Mouse (Mus musculus) gastrocnemius, adult 2 months (tissue): ENCODE data around the gene Dysf. TPM values are rescaled to one million over a fixed set of nuclear protein-coding genes. Genes with fewer than 3 reads are reported as not detected.

ENCODE experiments used
- DNase-seq: peaks from one replicate; pipeline ENCODE4 v3.0.0; 2022
- H3K27ac ChIP-seq: fragments of 200-600 bp; 2 replicates; pipeline ENCODE4 v1.8.1; 2022; ENCODE audit warnings: mild to moderate bottlenecking
- H3K4me3 ChIP-seq: fragments of 200-600 bp; 2 replicates; pipeline ENCODE4 v1.8.1; 2022; ENCODE audit warnings: mild to moderate bottlenecking, moderate library complexity
- CTCF ChIP-seq: fragments of 200-600 bp; IDR thresholded peaks from 2 replicates; pipeline ENCODE4 v1.8.1; 2022; ENCODE audit warnings: antibody characterized with exemption, mild to moderate bottlenecking, moderate library complexity
- intact Hi-C: fragments of 180-260 bp; cut with DNase I; formaldehyde crosslinking; loops from one replicate; pipeline ENCODE4 v1.15.1; 2025
- total RNA-seq, 2 experiments: library from RNA; stranded (reverse); gene quantifications; 2 replicates each; pipeline ENCODE4 v1.2.3; 2021

The Dysf gene
- total RNA-seq, 2 experiments from 2014 or later, result 70.1 to 76.4 TPM

- Histone ChIP-seq H3K4me3 (no peak overlapping the region), H3K27ac (peak overlapping the region; percentile 77)
- no peak for TF ChIP-seq CTCF
- DNase-seq, result no peak
- intact Hi-C loops, result no loop called here
These were observed 47.2 kb downstream of the Dysf start for GRCm38 (mm10) chr6:84055619-84056018.

GRCm38 (mm10) chr6:84057216-84057615 lies 48.8 kb downstream of the Dysf start:
- peak overlapping the region; percentile 77 for H3K27ac ChIP-seq
- H3K4me3 ChIP-seq, result no peak overlapping the region
- intact Hi-C loops, result no loop called here
- peak; percentile 7 for DNase-seq
- TF ChIP-seq CTCF, result no peak

GRCm38 (mm10) chr6:84058671-84059141 lies 50.3 kb downstream of the Dysf start:
- peak overlapping the region; percentile 77 for H3K27ac ChIP-seq
- intact Hi-C loops, result no loop called here

GRCm38 (mm10) chr6:84059771-84060414 lies 51.5 kb downstream of the Dysf start:
- DNase-seq, result no peak
- peak overlapping the region; percentile 77 for H3K27ac ChIP-seq
- intact Hi-C loops, result loop anchor here (2.0 kb wide), 1 partner anchor 181 kb away; no protein-coding TSS in a partner anchor
- no peak overlapping the region for H3K4me3 ChIP-seq
- TF ChIP-seq CTCF, result no peak

More at GRCm38 (mm10) chr6:84058671-84059141, 50.3 kb downstream of the Dysf start:
- no peak overlapping the region; the same call in 1 of the 2 replicates for H3K4me3 ChIP-seq
- DNase-seq, result peak; percentile 70
- TF ChIP-seq CTCF, result no peak

- TF ChIP-seq CTCF, result peak; percentile 90
- Histone ChIP-seq H3K27ac (no peak overlapping the region), H3K4me3 (no peak overlapping the region)
- peak; percentile 75 for DNase-seq
- intact Hi-C loops, result loop anchor here (1.0 to 2.0 kb wide), 2 partner anchors 42 to 183 kb away; no protein-coding TSS in a partner anchor
These were observed 52.9 kb downstream of the Dysf start for GRCm38 (mm10) chr6:84061328-84061727.

- H3K4me3 ChIP-seq, result no peak overlapping the region
- DNase-seq, result no peak
- TF ChIP-seq CTCF, result no peak
- intact Hi-C loops, result no loop called here
- H3K27ac ChIP-seq, result no peak overlapping the region
These were observed 54.2 kb downstream of the Dysf start for GRCm38 (mm10) chr6:84062541-84062940.

- Histone ChIP-seq H3K27ac (no peak overlapping the region), H3K4me3 (no peak overlapping the region)
- no peak for TF ChIP-seq CTCF
- intact Hi-C loops, result no loop called here
- no peak for DNase-seq
These were observed 59.8 kb downstream of the Dysf start for GRCm38 (mm10) chr6:84068236-84068635.

- H3K4me3 ChIP-seq, result no peak overlapping the region
- intact Hi-C loops, result no loop called here
- no peak for TF ChIP-seq CTCF
- no peak for DNase-seq
- H3K27ac ChIP-seq, result no peak overlapping the region
These were observed 61.9 kb downstream of the Dysf start for GRCm38 (mm10) chr6:84070251-84070650.

GRCm38 (mm10) chr6:84072574-84072973 lies 64.2 kb downstream of the Dysf start:
- Histone ChIP-seq H3K4me3 (no peak overlapping the region), H3K27ac (no peak overlapping the region)
- peak; percentile 50 for DNase-seq
- intact Hi-C loops, result no loop called here
- TF ChIP-seq CTCF, result peak; percentile 59

GRCm38 (mm10) chr6:84078172-84078571 lies 69.8 kb downstream of the Dysf start:
- TF ChIP-seq CTCF, result peak; percentile 58
- Histone ChIP-seq H3K27ac (no peak overlapping the region), H3K4me3 (no peak overlapping the region)
- intact Hi-C loops, result no loop called here
- no peak for DNase-seq

GRCm38 (mm10) chr6:84080631-84081030 lies 72.2 kb downstream of the Dysf start:
- H3K27ac ChIP-seq, result no peak overlapping the region
- no peak for DNase-seq
- no peak overlapping the region for H3K4me3 ChIP-seq
- no peak for TF ChIP-seq CTCF
- intact Hi-C loops, result no loop called here

GRCm38 (mm10) chr6:84084757-84085156 lies 76.4 kb downstream of the Dysf start:
- TF ChIP-seq CTCF, result no peak
- intact Hi-C loops, result no loop called here
- Histone ChIP-seq H3K27ac (no peak overlapping the region), H3K4me3 (no peak overlapping the region)
- no peak for DNase-seq

GRCm38 (mm10) chr6:84093473-84093872 lies 85.1 kb downstream of the Dysf start:
- no peak for DNase-seq
- intact Hi-C loops, result loop anchor here (1.0 to 10.0 kb wide), 2 partner anchors 497 to 821 kb away; no protein-coding TSS in a partner anchor
- TF ChIP-seq CTCF, result peak; percentile 68
- Histone ChIP-seq H3K4me3 (no peak overlapping the region), H3K27ac (no peak overlapping the region)

GRCm38 (mm10) chr6:84094536-84094935 lies 86.1 kb downstream of the Dysf start:
- DNase-seq, result no peak
- intact Hi-C loops, result loop anchor here (2.0 to 10.0 kb wide), 2 partner anchors 222 to 820 kb away; no protein-coding TSS in a partner anchor
- H3K4me3 ChIP-seq, result no peak overlapping the region
- TF ChIP-seq CTCF, result no peak
- no peak overlapping the region for H3K27ac ChIP-seq
